Mouse (Mus musculus) adipocyte (in vitro differentiated cells): ENCODE measurements at regions not wholly inside any gene's neighbourhood (a gene's known extent, or its start where the extent isn't known, plus 50 kb on each side); places are given as distances from the start of the nearest gene placed in this dataset.

Experiments
- DNase-seq: peaks from one replicate; pipeline ENCODE4 v3.0.0-alpha.2; 2016; ENCODE audit warnings: low spot score

DNA sequence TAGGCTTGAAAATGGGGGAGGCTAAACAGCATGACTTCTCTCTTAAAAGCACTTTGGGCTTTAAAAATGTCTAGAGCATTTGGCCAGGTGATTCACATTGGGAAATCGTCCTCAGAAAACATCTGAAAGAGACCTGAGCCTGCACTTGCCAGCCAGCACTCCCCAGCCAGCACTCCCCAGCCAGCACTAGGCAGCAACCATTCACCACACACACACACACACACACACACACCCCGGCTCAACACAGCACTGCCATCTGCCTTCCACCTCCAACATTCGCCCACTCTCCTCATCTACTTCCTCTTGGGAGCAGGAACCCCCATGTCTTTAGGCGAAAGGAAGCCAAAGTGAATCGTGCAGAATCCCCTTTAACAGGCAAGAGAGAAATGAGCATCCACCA is 85.4 kb downstream of the Atp23 start:
- DNase-seq, result no peak

DNA sequence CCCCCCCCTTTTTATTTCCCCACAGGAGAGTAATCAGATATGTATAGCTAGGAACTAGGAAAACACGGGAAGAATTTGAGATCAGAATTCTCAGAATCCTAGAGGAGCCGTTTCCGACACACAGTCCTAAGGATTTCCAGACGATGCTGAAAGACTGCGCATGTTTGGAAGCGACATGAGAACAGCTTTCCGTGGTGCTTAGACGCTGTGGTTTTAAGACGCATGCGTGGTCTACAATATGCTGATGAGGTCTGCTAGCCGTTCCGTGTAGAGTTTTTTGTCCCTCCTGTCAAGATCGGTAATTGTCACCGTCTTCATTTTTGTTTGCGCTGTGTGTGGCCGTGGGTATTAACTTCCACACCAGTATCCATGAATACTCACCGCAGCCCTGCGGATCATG is 86.2 kb downstream of the Atp23 start:
- DNase-seq, result no peak

DNA sequence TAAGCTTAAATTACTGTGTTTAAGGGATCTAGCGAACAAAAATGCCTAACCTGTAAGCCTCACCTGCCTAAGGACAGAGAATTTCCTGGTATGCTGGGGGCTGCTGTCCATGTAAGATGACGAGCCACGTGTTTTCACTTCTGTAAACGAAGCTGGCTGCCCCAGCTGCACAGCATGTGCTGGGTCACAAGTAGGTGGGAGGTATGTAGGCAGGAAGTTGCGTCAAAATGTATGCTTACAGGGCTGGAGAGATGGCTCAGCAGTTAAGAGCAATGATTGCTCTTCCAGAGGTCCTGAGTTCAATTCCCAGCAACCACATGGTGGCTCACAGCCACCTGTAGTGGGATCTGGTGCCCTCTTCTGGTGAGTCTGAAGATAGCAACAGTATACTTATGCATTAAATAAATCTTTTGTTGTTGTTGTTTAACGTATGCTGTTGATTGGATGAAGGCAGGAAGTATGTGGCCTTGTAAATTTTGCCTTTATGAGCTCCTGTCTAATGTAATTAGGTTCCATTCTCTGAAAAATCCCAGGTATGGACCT is 88.0 kb downstream of the Atp23 start:
- DNase-seq, result no peak

DNA sequence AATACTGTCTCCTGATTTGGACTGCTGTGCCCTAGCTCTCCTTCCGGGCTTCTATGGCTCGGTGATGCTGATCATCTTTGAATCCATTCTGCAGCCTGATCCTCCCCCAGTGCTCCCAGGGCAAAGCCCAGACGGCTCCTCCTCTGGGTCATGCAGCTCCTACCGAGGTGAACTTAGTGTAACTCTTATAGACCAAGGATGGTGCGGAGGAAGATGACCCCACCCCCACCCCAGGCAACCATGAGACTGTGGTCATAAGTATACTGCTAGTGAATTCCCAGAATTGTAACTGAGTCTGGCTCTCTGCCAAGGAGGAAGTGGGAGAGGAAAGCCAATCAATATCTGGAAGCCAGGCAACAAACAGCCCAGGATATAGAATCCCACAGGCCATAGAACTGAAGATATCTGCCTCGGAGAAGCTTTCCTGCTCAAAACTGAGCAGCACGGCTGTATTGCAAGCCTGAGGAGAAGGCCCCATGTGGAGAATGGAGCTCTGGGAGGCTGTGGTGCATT is 88.9 kb downstream of the Atp23 start:
- DNase-seq, result no peak

DNA sequence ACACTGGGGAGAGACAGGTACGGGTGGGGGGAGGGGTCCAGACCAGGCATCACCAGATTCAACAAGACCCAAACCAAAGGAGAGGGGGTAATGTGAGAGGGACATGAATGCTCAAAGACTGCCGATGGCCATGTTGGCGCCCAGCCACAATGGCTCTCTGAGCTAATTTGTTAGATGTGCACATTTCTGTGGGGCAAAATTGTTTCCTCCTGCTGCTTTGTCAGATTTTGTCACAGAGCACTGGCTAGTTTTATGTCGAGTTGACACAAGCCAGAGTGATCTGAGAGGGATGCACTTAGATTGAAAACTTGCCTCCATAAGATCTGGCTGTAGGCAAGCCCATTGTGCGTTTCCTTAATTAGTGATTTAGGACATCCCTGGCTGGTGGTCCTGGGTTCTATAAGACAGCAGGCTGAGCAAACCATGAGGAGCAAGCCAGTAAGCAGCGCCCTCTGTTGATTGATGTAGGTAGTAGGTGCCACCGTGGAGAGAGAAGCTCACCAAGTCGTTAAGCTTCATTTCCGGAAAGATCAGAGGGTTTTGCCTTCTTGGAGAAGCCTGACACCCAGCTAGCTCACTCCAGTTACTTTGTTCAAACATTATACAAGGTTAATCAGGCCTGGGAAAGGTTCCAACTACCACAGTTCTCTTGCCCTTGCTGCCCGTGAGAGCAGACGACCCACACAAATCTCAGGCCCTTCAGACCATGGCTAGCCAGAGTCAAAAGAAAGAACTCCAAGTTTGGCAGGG is 90.6 kb downstream of the Atp23 start:
- DNase-seq, result no peak

DNA sequence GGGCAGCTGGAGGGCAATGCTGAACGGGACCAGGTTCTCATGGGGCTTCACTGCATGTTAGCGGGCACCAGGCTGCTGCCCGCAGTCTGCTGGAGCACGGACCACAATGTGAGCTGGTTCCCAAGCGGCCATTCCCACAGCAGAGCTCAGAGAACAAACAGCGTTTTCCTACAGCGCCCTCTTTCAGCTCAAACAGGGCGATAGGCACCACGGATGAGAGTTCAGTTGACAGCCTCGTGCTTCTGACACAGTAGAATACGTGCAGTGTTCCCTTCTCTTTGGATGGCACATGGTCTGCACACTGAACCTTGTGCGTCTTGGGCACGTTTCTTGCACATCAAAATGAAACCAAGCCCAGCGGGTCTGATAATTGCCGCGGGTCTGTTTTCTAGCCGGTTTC is 91.6 kb downstream of the Atp23 start:
- no peak for DNase-seq

DNA sequence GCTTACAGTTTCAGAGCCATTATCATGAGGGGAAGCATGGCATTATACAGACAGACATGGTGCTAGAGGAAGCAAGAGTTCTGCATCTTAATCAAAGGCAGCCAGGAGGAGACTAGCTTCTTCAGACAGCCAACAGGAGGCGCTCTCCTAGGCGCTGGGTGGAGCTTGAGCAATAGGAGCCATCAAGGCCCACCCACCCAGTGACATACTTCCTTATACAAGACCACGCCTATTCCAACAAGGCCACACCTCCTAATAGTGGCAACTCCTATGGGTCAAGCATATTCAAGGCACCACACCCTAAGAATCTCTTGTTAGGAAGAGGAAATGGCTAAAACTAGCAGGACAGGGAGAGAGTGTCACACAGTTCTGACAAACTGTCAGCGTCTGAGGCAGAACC is 94.3 kb downstream of the Atp23 start:
- no peak for DNase-seq

DNA sequence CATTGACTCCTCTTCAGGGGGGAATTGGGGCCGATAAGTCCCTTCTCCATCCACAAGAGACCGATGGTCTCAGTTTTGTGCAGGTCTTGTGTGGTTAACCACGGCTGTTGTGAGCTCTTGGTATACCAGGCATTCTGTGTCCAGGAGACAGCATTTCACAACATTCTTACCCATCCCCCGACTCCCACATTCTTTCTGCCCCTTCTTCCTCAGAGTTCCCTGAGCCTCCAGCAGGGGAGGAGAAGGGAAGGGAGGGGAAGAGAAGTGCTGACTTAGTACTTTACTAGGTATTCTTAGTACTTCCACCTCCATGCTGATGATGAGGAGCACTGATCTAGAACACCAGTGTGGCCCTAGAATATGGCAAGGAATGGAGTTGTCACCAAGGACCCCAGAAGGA is 98.4 kb downstream of the Atp23 start:
- DNase-seq, result no peak

DNA sequence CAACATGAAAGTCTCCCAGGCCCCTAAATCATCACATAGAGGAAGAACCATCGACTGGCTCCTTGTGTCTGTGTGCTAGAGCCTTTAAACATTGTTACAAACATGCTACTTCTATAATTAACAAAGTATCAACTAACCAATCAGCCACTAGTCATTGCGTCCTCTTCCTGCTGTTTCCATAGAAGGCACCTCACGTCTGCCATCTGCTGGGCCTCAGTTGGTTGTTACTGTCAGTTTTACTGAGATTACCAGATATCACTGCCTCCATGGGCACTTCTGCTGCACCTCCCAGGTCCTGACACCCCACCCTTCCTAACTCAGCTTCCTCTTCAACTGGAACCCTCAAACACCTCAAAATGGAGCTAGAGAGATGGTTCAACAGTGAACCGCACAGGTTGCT is 101.8 kb downstream of the Atp23 start:
- no peak for DNase-seq

DNA sequence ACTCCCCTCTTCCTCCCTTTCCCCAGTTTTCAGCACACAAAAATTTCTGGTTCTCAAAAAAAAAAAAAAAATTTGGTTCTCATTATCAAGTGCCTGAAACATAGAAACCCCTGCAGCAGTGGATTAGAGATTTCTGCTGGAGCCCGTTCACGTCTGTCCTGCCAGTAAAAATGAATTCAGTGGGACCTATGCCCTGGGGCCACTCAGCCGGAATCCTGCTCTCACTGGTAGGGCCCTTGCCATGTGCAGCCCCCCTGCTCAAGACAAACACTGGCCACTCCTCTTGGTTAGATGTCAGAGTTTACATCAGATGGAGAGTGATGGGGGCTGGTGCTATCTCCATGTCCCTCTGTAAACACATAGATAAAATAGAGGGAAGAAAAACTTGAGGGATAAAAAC is 108.0 kb downstream of the Atp23 start:
- no peak for DNase-seq

DNA sequence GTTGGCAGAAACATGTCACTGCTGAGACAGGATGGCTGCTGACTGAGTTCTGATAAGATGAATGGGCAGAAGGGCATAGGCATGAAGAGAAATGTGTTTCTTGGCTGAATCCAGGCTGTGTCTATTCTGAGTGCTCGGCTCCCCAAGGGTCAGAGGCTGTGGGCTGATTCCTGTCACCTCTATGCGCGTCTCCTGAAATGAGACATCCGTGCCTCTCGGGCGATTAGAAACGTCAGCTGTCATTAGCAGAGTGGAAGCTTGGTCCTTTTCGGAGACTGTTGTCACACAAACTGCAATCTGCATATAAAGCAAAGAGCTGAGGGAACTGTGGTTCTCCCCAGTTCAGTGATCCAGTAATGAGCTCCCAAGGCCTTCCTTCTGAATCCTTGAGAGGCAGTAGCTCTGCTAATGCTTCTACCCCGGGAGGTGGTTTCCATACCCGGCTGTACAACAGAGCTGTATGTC is 108.8 kb downstream of the Atp23 start:
- no peak for DNase-seq

DNA sequence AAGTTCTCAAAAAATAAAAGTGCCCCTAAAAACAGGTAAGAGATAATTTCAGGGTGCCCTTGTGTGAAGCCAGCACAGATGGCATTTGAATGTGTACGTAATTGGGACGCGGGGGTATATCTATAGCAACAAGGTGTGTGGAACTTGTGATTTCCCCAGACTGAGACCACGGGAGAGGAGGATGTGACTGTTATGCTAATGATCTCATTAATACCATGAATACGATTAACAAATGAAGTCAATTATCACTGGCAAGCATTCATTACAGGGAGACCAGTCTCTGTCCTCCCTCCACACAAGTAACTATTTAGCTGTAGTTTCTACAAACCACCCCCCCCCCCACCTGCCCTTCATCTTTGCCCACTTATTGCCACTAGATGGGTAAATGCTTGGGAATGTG is 112.9 kb downstream of the Atp23 start:
- no peak for DNase-seq

DNA sequence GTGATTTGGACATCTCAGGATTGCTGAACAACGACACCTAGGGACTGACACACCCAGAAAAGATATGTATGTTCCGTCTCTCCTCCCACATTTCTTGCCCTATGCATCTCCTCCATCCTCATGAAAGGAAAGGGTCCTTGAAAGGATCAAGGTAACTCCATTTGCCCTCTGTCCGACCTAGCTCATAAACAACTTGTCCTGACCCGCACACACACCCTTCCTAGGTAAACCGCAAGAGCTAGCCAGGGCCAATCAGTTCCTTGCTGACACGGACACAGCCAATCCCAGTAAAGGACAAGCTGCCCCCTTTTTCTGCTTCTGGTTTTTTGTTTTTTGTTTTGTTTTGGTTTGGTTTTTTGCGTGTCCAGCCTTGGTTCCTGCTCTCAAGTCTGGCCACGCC is 118.0 kb downstream of the Atp23 start:
- DNase-seq, result no peak

DNA sequence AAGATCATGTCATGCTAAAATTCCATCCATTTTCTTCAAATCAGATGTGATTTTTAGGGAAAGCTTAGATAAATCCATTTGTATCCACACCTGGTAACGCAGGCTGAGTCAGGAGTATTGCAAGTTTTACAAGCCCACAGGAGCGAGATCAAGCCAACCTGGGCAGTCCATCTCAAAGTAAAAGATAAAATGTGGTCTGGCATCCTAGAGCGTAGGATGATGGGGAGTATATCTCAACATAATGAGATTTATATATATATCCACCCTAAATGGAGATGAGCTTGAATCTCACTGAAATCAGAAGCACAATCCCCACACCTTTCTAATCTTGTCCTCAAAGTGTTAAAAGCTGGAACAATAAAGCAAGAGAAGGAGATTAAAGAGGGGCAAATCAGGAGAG is 124.6 kb downstream of the Atp23 start:
- no peak for DNase-seq

DNA sequence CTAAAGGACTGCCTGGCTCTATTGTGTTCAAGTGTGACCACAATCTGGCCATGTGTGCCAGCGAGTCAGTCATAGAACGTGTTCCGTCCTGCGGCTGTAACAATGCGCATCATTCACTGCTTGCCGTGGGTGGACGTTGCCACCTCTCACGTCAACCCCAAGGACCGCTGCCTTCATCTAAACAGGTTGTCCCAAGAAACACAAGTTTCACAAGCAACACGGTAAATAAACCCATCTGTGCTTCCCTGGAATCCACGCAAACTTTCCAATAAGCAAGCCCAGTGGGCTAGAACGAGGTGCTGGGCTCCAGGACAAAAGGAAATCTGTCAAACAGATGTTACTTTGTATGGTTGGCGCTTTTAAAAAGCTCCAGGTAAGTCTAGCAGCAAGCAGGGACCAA is 125.2 kb downstream of the Atp23 start:
- no peak for DNase-seq

DNA sequence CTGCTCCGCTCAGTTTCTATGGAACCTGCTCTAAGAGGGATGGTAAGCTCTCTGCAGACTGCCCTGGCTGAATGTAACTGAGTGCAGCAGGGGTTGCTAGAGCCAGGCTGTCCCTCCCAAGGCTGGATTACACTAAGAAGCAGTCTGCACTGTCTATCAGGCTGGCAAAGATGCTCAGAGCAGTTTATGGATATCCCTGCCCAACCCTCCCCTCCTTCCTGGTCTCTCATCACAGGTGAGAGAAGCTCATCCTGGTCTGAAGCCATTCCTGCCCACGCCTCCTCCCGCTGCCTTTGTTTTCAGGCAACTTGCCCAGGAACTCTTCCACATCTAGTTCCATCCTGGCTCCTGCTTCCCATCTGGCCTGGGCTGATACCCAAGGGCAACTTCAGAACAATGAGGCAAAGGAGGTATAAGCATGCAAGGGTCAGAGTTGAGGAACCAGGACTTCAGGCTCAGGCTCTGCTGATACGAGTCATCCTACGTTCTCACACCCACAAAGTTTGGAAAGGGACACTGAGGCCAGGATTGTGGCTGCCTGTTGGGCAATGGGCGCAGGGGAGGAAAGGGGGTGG is 130.6 kb downstream of the Atp23 start:
- DNase-seq, result no peak

DNA sequence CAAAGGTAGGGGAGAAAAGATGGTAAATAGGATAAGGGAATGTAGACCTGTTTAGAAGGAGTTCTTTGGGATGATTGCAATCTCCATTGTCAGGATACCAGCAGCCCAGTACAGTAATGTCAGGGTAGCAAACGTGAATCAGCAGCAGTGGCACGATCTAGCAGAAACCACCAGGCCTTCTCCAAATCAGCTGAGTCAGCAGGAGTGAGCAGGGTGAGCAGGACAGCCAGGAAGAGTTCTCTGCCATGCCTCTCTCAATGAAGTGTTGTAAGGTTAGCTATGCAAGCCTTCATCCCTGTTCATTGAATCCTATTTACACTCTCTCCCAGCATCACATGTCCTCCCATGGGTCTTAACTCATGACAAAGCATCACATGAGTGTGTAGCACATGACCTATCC is 135.5 kb downstream of the Atp23 start:
- DNase-seq, result no peak

DNA sequence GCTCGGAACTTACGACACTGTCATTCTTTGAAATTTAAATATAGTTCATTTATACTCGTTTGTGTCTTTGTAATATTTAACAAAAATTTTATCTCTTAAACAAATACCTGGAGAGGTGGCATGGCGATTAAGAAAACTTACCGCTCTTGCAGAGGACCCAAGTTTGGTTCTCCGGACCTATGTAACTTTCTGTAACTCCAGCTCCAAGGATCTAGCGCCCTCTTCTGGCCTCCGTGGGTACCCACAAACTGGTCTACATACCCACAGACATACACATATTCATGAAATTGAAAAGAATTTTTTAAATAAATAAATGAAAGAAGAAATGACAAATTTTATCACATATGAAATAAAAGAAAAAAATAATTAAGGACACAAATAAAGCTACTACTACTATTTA is 136.4 kb downstream of the Atp23 start:
- DNase-seq, result no peak

DNA sequence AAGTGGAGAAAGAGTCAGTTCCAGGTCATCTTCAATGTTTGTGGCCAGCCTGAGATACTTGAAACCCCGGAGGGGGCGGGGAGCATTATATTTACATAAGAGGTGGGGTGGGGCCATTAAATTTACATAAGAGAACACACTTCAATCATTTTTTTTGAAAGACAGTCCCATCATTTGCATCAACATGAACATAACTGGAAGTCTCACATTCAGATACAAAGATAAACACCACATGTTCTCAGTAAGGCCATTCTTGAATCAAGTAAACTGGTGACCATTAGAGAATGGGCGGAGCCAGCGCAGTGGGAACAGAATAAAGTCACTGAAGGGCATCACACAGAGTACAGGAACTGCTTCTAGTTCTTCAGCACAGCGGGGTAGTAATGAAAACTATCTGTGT is 137.2 kb downstream of the Atp23 start:
- no peak for DNase-seq

DNA sequence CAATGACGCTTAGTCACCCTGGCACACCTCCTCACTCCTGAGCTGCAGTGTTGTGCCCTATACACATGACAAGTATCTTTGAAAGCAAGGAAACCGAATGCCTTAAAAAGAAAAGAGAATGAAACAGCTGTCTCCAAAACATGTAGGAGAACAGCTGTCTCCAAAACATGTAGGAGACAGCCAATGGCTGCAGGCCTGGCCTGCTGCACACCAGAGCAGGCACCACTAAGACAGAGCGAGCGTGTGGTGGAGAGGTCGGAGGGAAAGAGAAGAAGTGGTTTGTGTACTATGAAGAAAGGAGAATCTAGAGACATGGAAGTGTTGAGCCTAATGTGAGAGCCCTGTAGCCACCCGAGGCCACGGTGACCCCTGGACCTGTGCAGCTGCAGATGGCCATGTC is 142.5 kb downstream of the Atp23 start:
- no peak for DNase-seq

DNA sequence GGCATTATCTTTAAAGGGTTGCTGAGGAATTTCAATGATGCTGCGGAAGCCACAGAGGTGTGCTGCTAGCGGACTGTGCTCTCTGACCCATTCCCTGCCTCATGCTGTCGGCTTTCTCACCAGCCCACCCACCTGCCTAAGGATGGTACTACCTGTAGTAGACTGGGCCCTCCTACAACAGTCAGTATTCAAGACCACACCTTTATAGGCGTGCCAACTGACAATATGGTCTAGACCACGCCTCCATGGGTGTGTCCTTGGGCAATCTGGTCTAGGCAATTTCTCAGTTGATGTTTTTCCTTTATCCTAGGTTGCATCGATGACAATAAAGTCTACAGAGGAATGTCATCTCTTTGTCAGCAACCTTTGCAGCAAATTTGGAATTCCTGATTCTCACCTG is 148.0 kb downstream of the Atp23 start:
- no peak for DNase-seq

DNA sequence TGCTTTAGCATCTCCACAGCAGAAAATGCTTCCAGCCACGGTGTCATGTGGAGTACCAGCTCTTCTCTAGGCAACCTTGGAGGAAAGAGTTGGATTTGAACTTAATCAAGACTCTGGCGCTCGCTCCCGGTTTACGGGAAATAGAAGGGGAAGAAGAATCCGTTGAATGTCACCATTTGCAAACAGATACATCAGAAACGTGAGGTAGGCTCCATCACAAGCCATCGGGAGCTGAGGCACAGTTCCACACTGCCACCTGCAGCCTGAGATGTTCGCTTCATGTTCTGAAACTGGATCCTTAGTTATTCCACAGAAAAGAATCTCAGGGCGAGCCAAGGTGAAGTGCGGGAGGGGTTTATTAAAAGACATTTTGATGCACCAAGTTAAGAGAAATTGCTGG is 148.5 kb downstream of the Atp23 start:
- no peak for DNase-seq

DNA sequence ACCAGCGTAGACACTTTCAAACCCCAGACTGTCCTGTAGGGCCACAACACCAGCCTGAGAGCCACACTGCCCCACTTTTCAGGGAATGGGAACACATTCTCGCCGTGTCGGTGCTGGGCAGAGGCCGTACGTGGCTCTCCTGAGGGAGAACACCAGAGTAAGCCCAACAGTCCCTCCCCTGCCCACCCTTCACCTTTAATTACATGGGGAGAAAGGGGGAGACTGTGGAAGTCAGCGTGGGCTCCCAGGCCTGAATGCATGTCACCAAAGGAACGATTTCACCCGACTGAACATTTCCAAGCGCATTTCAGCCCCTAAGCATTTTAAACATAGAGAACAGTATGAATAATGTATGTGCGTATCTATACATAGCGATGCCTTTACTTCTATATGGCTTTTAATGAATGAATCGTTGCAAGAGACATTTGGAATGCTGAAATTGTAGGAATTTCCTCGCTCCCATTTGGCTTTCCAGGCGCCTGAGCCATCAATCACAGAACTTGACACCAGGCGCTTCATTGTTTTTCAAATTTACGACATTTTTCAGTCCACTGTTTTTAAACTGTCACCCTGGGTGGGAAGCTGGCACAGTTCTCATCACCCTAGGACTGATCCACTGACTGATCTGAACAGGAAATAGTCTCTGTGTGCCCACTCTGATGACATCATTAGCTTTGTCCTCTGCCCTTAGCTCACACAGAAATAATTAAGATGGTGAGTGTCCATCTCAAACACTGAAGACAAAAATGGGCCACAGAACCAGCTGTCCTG is 152.3 kb downstream of the Atp23 start:
- no peak for DNase-seq
